Mouse (Mus musculus) liver, embryonic 16.5 days (tissue): ENCODE measurements at regions not wholly inside any gene's neighbourhood (a gene's known extent, or its start where the extent isn't known, plus 50 kb on each side); places are given as distances from the start of the nearest gene placed in this dataset.

Experiments used
- ATAC-seq: fragments of 200-750 bp; cut with Nextera tagmentation; 2 replicates; pipeline ENCODE4 v1.8.0; 2017; ENCODE audit warnings: low read depth, mild to moderate bottlenecking, moderate number of reproducible peaks, moderate library complexity
- H3K27ac ChIP-seq: fragments of 300-500 bp; sonication (generic); 2 replicates; pipeline ENCODE4 v1.5.1; 2014; ENCODE audit warnings: mild to moderate bottlenecking, low read length
- H3K27me3 ChIP-seq: fragments of 300-500 bp; sonication (generic); 2 replicates; pipeline ENCODE4 v1.6.1; 2014; ENCODE audit warnings: low read depth, low read length, mixed read lengths; ENCODE audit not compliant: control insufficient read depth, insufficient read depth
- H3K36me3 ChIP-seq: fragments of 300-500 bp; sonication (generic); 2 replicates; pipeline ENCODE4 v1.6.1; 2014; ENCODE audit warnings: mild to moderate bottlenecking; ENCODE audit not compliant: control insufficient read depth, insufficient read depth
- H3K4me1 ChIP-seq: fragments of 300-500 bp; sonication (generic); 2 replicates; pipeline ENCODE4 v1.6.1; 2014; ENCODE audit warnings: low read depth, low read length, mixed read lengths; ENCODE audit not compliant: control insufficient read depth
- H3K4me2 ChIP-seq: fragments of 300-500 bp; sonication (generic); 2 replicates; pipeline ENCODE4 v1.6.1; 2014; ENCODE audit warnings: low read depth, low read length, mixed read lengths
- H3K4me3 ChIP-seq: fragments of 300-500 bp; sonication (generic); 2 replicates; pipeline ENCODE4 v1.5.1; 2014; ENCODE audit warnings: low read depth, mild to moderate bottlenecking, low read length
- H3K9ac ChIP-seq: fragments of 300-500 bp; sonication (generic); 2 replicates; pipeline ENCODE4 v1.6.1; 2014; ENCODE audit warnings: low read depth, low read length
- H3K9me3 ChIP-seq: fragments of 300-500 bp; sonication (generic); replicated peaks from 2 replicates; pipeline ENCODE4 v1.6.1; 2016; ENCODE audit warnings: low read length; ENCODE audit not compliant: control insufficient read depth
- WGBS: fragments of 180-500 bp; shearing (Covaris S2); extraction: QIAGEN DNeasy Blood & Tissue Kit; methylation state at CpG from one replicate; pipeline ENCODE4 v1.1.7; 2014; ENCODE audit not compliant: insufficient replicate concordance; 5-methylcytosine and 5-hydroxymethylcytosine counted together

DNA sequence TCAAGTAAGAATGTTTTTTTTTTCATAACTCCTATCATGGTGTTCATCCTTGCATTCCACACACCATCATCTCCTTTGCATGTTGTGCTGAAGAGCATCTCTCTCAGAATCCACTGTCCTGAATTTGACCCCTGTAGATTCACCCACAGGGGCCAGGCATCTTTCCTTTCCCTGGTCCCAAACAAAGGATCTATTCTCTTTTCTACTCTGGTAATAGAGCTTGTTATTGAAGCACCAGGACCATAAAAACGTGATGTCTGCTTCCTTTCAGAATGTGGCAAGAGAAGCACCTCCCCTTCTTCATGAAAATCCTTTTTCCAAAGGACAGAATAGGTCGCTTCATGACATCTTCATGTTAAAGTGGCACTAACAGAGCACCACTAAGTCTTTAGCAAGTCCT lies 134.4 kb downstream of the Tmem161b start:
- Histone ChIP-seq H3K4me1 (no peaks in the 10 kb centered on the region), H3K36me3 (no peaks in the 10 kb centered on the region), H3K4me2 (no peak overlapping the region), H3K4me3 (no peak overlapping the region), H3K9ac (no peak overlapping the region), H3K9me3 (no peaks in the 10 kb centered on the region), H3K27me3 (no peaks in the 10 kb centered on the region), H3K27ac (no peak overlapping the region)
- WGBS = 23% methylated on average over 2 of the region's 2 CpGs
- no peak for ATAC-seq

GRCm38 (mm10) chr13:84360536-84360935 lies 138.4 kb downstream of the Tmem161b start:
- H3K4me1 ChIP-seq = no peaks in the 10 kb centered on the region
- no peaks in the 10 kb centered on the region for H3K36me3 ChIP-seq
- no peak overlapping the region for H3K27ac ChIP-seq
- ATAC-seq = no peak
- no peak overlapping the region for H3K4me2 ChIP-seq
- no peak overlapping the region for H3K9ac ChIP-seq
- WGBS = 80% methylated on average over 2 of the region's 2 CpGs
- no peak overlapping the region for H3K4me3 ChIP-seq
- H3K9me3 ChIP-seq = no peaks in the 10 kb centered on the region
- H3K27me3 ChIP-seq = no peaks in the 10 kb centered on the region

GRCm38 (mm10) chr13:84364069-84364468 lies 142.0 kb downstream of the Tmem161b start:
- H3K4me2 ChIP-seq = no peak overlapping the region
- no peaks in the 10 kb centered on the region for H3K27me3 ChIP-seq
- no peak overlapping the region for H3K4me3 ChIP-seq
- no peaks in the 10 kb centered on the region for H3K4me1 ChIP-seq
- 68% methylated on average over 4 of the region's 4 CpGs for WGBS
- no peaks in the 10 kb centered on the region for H3K9me3 ChIP-seq
- ATAC-seq = no peak
- H3K27ac ChIP-seq = no peak overlapping the region
- H3K9ac ChIP-seq = no peak overlapping the region
- no peaks in the 10 kb centered on the region for H3K36me3 ChIP-seq

- no peak for ATAC-seq
- Histone ChIP-seq H3K4me2 (no peak overlapping the region), H3K27ac (no peak overlapping the region), H3K9ac (no peak overlapping the region), H3K27me3 (no peaks in the 10 kb centered on the region), H3K4me1 (no peaks in the 10 kb centered on the region), H3K9me3 (no peaks in the 10 kb centered on the region), H3K36me3 (no peaks in the 10 kb centered on the region), H3K4me3 (no peak overlapping the region)
Measured at GRCm38 (mm10) chr13:84365503-84365902, 143.4 kb downstream of the Tmem161b start.

DNA sequence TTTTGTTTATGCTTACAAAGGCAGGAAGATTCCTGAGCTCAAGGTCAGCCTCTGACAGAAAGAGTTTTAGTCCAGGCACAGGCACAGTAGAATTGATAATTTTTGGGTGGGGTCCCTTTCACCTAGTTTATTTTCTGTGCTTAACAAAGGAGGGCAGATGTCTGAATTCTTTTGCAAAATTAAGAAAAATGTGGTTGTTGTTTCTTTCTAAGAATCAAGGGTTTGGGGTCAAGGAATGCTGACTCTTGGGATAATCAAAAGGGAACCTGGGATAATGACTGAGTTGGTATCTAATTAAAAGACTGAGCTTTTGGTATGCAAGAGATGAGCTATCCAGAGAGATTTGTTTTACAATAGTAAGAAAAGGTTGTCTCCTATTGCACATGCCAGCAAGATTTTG lies 143.9 kb downstream of the Tmem161b start:
- Histone ChIP-seq H3K4me3 (no peak overlapping the region), H3K27ac (no peak overlapping the region), H3K4me2 (no peak overlapping the region), H3K9ac (no peak overlapping the region), H3K4me1 (no peaks in the 10 kb centered on the region), H3K36me3 (no peaks in the 10 kb centered on the region), H3K9me3 (no peaks in the 10 kb centered on the region), H3K27me3 (no peaks in the 10 kb centered on the region)
- no peak for ATAC-seq

- Histone ChIP-seq H3K27ac (no peak overlapping the region), H3K27me3 (no peaks in the 10 kb centered on the region), H3K9me3 (no peaks in the 10 kb centered on the region), H3K9ac (no peak overlapping the region), H3K36me3 (no peaks in the 10 kb centered on the region), H3K4me1 (no peaks in the 10 kb centered on the region), H3K4me2 (no peak overlapping the region), H3K4me3 (no peak overlapping the region)
- no peak for ATAC-seq
- 55% methylated on average over 1 of the region's 1 CpGs for WGBS
Measured at GRCm38 (mm10) chr13:84366839-84367238, 144.7 kb downstream of the Tmem161b start.

- Histone ChIP-seq H3K4me1 (no peaks in the 10 kb centered on the region), H3K9ac (no peak overlapping the region), H3K27ac (no peak overlapping the region), H3K9me3 (no peaks in the 10 kb centered on the region), H3K27me3 (no peaks in the 10 kb centered on the region), H3K36me3 (no peaks in the 10 kb centered on the region), H3K4me3 (no peak overlapping the region), H3K4me2 (no peak overlapping the region)
- ATAC-seq = no peak
- WGBS = 52% methylated on average over 2 of the region's 2 CpGs
Measured at GRCm38 (mm10) chr13:84368225-84368624, 146.1 kb downstream of the Tmem161b start.

DNA sequence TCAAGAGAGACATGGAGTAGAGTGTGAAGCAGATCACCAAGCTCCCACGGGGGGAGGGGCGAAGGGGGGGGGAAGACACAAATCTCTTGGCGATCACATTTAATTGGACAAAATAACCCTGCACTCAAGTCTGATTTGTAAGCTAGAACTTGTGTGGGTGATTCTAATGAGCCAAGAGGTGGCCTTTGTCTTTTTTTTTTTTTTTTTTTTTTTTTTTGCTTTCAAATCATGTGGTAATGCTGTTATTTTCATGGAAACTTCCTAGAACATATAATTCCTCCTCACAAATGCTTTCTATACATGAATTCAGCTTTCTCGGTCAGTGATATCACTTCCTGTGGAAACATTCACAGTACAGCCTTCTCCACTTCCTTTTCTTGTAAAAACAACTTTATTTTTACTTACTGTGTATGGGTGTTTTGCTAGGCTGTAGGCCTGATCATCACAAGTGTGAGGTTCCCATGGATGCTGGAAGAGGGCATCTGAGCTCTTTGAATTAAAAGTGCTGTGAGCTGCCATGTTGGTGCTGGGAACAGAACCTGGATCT lies 152.7 kb downstream of the Tmem161b start:
- Histone ChIP-seq H3K27me3 (no peaks in the 10 kb centered on the region), H3K9me3 (no peaks in the 10 kb centered on the region), H3K27ac (no peak overlapping the region), H3K36me3 (no peaks in the 10 kb centered on the region), H3K4me3 (no peak overlapping the region), H3K9ac (no peak overlapping the region), H3K4me1 (no peaks in the 10 kb centered on the region), H3K4me2 (no peak overlapping the region)
- 74% methylated on average over 4 of the region's 4 CpGs for WGBS
- ATAC-seq = no peak

DNA sequence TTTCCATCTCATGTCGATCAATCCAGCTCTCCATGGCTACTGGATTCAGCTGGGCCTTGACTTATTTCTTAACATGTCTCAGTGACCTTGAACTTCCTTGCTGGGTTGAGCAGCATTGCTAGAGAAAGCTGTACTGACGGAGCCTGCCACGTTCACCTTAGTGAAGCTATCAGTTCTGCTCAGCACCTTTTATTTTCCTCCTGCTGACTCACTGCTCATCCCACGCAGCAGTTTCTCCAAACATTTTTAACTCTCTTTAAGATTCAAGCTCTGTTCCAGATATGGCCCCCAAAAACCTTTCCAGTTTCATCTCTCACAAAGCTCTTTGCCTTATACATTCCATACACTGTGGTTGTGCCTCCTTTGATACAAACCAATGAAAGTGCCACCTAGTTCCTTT lies 153.8 kb downstream of the Tmem161b start:
- H3K9ac ChIP-seq = no peak overlapping the region
- ATAC-seq = no peak
- no peak overlapping the region for H3K4me2 ChIP-seq
- no peaks in the 10 kb centered on the region for H3K4me1 ChIP-seq
- H3K4me3 ChIP-seq = no peak overlapping the region
- H3K27me3 ChIP-seq = no peaks in the 10 kb centered on the region
- WGBS = 60% methylated on average over 4 of the region's 4 CpGs
- no peaks in the 10 kb centered on the region for H3K36me3 ChIP-seq
- no peaks in the 10 kb centered on the region for H3K9me3 ChIP-seq
- no peak overlapping the region for H3K27ac ChIP-seq
